Mouse (Mus musculus) left cerebral cortex, adult 18-20 months (tissue): ENCODE measurements around the gene Nt5e. TPM values are rescaled to one million over a fixed set of nuclear protein-coding genes. Genes with fewer than 3 reads are reported as not detected.
A peak's percentile ranks its signal among the peaks of the same experiment; 100 is the strongest.
"Not testable (repeated sequence)": the region's sequence is repeated elsewhere in the genome, so short reads cannot be mapped to it uniquely, and the experiment has no call there.

Experiments
- DNase-seq, 2 experiments: peaks; one replicate each; pipeline ENCODE4 v3.0.0; 2021 to 2022; ENCODE audit warnings: low spot score in 2 of 2, mixed read lengths in 1 of 2
- long read RNA-seq, 2 experiments: library from polyadenylated mRNA; stranded (forward); transcript quantifications; one replicate each; pipeline ENCODE4 v2.0.0; 2021
- total RNA-seq, 2 experiments: library from RNA; stranded (reverse); gene quantifications; 2 replicates each; pipeline ENCODE4 v1.2.3; 2021

The Nt5e gene
- total RNA-seq: 1 to 10 TPM; 2.6 to 3.6 TPM
- long read RNA-seq, experiment 1, partial matches to known transcripts: 0 of 2 reads
- long read RNA-seq, experiment 1, other reads (novel, unspliced or antisense): 0 of 2 reads
- long read RNA-seq, experiment 2: 0 reads

- DNase-seq: peak; percentile 70 to 77
Observed at GRCm38 (mm10) chr9:88326930-88327901, at the start of gene Nt5e. Nt5e (plus strand) TSS chr9:88327197.

- no peak for DNase-seq
Observed at GRCm38 (mm10) chr9:88277588-88277987, 49.4 kb upstream of the Nt5e start.

DNA sequence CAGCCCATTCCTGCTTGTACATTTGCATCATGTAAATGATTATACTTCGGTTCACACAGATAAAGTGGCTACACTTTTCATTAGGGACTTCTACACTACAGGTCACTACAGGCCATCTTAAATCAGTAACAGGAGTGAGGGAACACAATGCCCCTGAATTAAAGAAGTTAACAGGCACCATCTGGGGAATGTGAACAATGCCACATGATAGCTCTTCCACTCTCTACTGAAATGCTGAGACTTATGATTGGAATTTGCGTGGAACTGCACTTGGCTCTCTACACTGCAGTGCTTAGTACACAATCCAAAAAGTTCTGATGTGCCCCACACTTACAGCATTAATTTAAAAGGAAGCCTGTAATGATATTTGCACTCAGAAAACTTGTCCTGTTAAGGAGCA, 47.3 kb upstream of the Nt5e start:
- no peak for DNase-seq

DNA sequence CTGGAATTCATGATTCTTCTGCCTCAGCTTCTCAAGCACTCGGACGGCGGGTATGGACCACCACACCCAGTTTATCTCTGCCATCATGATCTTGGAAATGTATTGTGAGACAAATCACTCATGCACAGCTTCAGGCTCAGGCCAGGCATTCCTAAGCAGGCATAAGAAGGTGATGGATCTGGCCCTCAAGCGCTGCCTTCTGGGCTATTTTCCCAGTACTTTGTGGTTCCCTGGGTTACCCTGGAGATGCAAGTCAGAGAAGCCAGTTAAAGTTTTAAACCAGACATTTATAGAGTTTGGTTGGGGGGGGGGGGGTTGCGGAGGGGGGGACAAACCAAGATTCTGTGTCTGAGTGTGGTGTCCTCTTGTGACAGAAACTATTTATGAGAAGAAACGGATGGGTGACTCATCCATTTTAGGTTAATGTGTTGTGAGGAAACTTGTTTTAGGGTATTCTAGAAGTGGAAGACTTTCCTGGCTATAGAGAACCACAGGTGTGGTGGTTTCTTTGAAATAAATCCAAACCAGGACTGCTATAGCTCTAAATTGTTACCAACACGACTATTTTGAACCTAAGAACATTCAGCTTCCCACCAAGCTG, 37.3 kb upstream of the Nt5e start:
- DNase-seq: no peak

GRCm38 (mm10) chr9:88292836-88293370, 34.1 kb upstream of the Nt5e start:
- DNase-seq: no peak

- DNase-seq: no peak
Observed at GRCm38 (mm10) chr9:88295798-88296197, 31.2 kb upstream of the Nt5e start.

- no peak for DNase-seq
Observed at GRCm38 (mm10) chr9:88296321-88296720, 30.7 kb upstream of the Nt5e start.

- not testable (repeated sequence) for DNase-seq
Observed at GRCm38 (mm10) chr9:88297244-88297643, 29.8 kb upstream of the Nt5e start.

DNA sequence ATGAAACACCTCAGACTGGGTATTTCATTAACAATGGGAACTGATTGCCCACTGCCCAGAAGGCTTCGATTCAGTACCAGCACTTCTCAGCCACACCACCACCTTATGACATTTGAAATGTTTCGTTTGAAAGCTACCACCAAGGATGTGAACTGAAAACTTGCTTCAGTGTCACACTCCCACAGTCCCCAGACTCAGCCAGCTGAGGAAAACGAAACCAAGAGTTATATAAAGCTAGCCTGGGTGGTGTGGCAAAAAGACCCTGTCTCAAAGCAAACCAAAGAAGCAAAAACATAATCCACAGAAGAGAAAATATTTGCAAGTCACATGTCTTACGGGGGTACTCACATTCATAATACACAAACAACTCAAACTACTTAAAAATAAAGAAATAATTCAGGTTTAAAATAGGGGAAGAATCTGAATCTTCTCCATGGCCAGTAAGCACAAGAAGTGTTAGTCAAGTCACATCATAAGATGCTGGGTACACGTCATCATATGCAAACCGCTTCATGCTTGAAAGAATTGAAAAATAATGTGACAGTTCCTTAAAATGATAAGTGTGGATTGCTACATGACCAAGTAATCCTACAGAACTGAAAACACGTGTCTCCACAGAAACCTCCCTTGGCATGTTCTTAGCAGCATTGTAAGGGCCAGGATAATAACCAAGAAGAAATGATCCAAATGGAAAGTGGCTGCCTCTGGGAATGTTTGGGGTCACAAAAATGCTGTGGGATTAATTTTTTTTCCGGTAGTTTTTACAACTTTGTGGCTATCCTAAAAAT, 28.9 kb upstream of the Nt5e start:
- DNase-seq: no peak

- DNase-seq: no peak
Observed at GRCm38 (mm10) chr9:88307019-88307618, 19.9 kb upstream of the Nt5e start.

DNA sequence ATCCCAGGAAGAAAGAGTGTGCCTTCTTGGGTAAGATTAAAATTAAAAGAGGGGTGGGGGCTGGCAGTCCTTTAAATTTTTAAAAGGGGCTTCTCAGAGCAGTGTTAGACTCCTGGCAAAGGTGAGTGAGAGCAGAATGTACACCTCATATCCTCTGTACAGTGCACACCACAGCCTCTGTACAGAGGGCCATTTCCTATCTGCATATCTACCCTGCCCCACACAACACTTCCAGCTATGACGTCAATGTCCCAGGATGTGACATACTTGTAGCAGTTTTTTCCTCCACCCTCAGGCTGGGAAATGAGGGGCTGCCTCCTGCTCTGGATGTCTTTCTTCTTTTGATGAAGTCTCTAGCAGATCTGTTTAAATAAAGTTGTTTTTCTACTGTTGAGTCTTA, 17.9 kb upstream of the Nt5e start:
- DNase-seq: no peak

DNA sequence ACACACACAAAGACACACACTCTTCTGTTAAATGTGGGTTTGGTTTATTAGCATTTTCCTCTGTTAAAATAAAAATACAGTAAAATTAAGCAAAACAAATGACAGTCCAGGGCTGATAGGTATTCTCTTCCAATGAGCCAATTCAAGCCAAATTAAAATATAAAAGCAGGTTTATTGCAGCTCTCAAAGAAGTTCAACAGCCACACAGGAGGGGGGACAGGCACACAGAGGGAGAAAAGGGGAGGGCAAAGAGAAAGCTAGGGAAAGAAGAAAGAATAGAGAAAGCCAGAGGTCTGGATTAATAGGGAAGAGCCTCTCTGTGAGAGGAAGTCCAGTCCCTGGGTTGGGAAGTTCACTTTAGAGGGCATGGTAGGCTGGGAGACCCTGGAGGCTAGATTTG, 7.8 kb upstream of the Nt5e start:
- DNase-seq: no peak

DNA sequence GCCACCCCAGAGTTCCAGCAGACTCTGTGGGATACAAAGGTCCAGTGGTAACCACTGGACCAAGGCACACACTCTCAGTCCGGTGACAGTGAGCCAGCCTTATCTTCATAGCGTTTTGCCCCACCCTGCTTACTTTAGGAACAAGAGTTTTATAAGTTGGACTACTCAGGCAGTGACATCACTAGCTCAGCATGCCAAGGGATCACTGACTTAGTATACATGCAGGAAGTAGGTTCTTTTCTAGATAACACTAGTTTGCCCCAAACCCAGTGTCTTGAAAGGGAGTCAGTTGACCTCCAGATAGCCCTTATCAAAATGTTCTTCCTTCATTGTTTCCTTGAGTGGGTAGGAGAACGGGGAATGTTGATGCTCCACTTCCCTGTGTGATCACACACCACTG, 2.4 kb upstream of the Nt5e start:
- no peak for DNase-seq

GRCm38 (mm10) chr9:88328666-88329065, 1.7 kb downstream of the Nt5e start:
- DNase-seq: no peak

DNA sequence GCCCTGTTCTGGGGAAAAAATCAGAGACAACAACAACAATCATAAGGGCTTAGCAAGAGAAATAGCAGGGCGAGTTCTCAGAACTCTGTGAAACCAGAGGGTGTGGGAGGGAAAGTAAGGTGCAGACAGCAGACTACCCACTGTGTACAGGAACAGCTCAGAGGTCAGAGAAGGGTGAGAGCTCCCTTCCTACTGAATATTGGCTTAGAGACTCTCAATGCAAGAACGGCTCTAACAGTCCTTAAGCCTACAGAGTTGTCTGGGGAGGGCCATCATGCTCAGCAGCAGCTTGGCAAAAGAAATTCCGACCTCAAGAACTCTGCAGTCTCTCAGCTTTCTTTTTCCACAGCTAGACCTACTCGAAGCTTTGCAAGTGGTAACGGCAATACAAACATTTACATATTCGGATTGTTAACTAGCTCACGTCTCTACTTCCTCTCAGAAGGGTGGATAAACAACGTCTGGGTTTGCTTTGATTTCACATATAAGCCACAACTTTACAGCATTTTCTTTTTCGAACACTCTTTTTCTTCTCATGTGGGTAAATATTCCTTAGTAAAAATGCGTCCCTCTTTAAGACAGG, 2.3 kb downstream of the Nt5e start:
- no peak for DNase-seq

GRCm38 (mm10) chr9:88330316-88330715, 3.3 kb downstream of the Nt5e start:
- no peak for DNase-seq

- DNase-seq: no peak
Observed at GRCm38 (mm10) chr9:88332447-88332846, 5.5 kb downstream of the Nt5e start.

DNA sequence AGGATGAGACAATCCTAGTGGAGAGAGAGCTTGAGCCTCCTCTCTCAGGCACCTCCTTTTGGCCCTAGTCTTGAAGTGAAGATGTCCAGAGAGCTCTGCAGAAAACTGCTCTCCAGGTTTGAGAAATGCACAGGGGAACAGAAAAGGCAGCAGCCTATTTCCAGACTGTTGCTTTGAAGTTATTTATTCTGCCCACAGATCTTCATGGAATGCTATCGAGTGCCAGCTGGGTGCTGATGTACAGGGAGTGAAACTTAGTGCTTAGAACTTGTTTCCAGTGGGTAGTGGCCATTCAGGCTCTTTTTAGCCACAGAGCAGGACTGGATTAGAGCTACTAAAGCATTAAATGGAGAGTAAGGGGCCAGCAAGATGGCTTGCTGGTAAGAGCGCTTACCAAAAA, 8.8 kb downstream of the Nt5e start:
- no peak for DNase-seq

GRCm38 (mm10) chr9:88340819-88341218, 13.8 kb downstream of the Nt5e start:
- DNase-seq: no peak

GRCm38 (mm10) chr9:88342241-88342640, 15.2 kb downstream of the Nt5e start:
- DNase-seq: no peak
